Mouse (Mus musculus): Measurements from ENCODE around the gene Gas2l1.
A peak's percentile ranks its signal among the peaks of the same experiment; 100 is the strongest.

Gene Gas2l1

GRCm38 (mm10) chr11:5064282-5065055 is 658 bp downstream of the Gas2l1 start:
- no peak for DNase-seq (ENCODE audit: low spot score in 2 of 2)

GRCm38 (mm10) chr11:5063561-5064281 is 1.4 kb downstream of the Gas2l1 start:
- DNase-seq (ENCODE audit: low spot score in 2 of 2): peak in 1 of 2 experiments; percentile 31

- no peak for DNase-seq (ENCODE audit: low spot score in 2 of 2)
These were observed 2.1 kb downstream of the Gas2l1 start for GRCm38 (mm10) chr11:5062860-5063505.

DNA sequence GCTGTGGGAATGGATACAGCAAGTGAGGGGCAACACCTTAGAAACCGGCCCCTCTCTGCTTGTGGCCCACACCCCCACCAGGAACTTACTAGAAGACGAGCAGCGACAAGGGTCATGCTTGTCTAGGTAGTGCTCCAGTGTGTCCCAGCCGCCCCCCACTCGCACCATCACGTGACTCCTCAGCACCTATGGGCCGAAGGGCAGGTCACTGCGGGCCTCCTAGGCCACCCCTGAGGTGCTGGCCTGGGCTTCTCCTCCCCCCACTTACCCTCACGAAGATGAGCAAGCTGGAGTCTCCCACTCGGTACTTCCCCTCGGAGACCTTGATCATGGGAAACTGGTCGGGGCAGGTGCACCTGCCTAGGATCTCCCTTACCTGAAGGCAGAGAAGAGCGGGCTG is 2.8 kb downstream of the Gas2l1 start:
- DNase-seq (ENCODE audit: low spot score in 2 of 2): no peak

DNA sequence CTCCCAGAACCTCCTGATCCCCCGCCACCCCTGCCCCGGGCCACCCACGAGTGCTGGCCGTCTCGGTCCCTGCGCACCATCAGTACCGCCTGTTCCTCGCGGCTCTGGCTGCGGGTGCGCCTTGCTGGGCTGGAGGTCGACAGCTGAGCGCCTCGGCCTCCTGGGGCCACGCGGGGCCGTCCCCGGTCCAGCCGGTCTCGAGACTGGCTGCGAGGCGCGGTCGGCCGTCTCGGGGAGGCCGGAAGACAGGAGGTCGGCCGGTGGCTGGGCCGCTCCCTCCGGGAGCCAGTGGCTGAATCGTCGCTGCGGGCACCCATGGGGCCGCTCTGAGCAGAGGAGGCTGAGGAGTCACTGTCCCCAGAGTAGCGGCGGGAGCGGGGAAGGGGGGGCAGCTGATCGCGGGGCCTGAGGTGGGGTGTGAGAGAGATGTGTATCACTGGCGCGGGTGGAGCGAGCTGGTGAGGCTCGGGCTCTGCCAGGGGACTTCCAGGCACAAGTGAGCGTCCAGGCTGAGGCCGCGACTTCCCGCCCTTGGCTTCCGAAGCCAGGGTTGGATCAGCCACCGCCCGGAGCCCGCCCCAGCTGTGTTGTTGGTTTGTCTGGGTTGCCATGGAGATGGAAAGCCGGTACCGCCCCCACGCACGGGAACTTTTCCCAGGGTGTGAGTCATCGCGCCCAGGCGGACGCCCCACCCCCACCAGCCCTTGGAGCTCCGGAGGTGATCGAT is 3.6 kb downstream of the Gas2l1 start:
- DNase-seq (ENCODE audit: low spot score in 2 of 2): peak; percentile 90 to 91

GRCm38 (mm10) chr11:5060756-5061412 is 4.2 kb downstream of the Gas2l1 start:
- no peak for DNase-seq (ENCODE audit: low spot score in 2 of 2)

DNA sequence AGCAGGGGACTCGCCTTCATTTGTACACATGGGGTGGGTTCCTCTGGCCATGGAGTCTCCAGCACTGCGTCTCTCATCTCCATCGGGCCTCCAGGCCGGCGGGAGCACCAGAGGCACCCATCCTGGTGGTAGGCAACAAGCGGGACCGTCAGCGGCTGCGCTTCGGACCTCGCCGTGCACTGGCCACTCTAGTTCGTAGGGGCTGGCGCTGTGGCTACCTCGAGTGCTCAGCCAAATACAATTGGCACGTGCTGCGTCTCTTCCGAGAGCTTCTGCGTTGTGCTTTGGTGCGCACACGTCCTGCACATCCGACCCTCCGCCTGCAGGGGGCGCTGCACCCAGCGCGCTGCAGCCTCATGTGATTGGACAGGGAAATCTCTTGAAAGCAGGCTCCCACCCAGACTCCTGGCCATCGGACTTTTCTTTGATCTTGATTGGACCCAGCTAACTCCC is 5.4 kb downstream of the Gas2l1 start:
- peak; percentile 48 to 56 for DNase-seq (ENCODE audit: low spot score in 2 of 2)

- DNase-seq (ENCODE audit: low spot score in 2 of 2): no peak
These were observed 5.9 kb downstream of the Gas2l1 start for GRCm38 (mm10) chr11:5059230-5059629.

GRCm38 (mm10) chr11:5058783-5059182 is 6.3 kb downstream of the Gas2l1 start:
- no peak for DNase-seq (ENCODE audit: low spot score in 2 of 2)

DNA sequence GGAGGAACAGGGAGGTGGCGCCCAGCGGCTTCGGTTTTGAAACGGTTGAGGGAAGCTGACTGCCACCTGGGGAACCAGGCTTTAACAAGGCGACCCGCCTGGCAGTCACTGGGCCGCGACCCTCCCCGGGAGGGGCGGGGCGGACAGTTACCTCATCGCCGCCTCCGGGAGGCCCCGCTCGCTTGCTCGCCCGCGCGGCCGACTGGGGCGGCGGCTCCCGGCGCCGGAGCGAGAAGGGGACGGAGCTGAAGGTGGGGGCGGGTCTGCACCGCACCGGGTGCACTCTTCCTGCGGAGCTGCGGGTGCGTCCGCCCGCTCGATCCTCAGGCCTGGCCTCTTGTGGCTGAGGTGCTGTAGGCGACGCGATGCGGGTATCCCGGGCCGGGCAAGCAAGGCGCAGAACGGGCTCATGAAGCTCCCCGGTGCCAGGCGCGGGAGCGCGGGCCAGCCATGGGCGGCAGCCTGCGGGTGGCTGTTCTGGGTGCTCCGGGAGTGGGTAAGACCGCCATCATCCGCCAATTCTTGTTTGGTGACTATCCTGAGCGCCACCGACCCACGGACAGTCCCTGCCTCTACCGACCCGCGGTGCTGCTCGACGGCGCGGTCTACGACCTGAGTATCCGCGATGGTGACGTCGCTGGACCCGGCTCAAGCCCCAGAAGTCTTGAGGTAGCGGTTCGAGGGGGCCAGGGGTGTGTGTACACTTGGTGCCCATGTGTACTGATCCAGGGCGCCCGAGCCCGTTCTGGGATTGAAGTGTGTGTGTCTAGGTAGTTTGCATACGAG is 7.1 kb downstream of the Gas2l1 start, which contains the start of gene Rasl10a:
TSS of gene Rasl10a (plus strand) at position 273 of the 786 bp plus-strand sequence.
- DNase-seq (ENCODE audit: low spot score in 2 of 2): peak in 1 of 2 experiments; percentile 36

DNA sequence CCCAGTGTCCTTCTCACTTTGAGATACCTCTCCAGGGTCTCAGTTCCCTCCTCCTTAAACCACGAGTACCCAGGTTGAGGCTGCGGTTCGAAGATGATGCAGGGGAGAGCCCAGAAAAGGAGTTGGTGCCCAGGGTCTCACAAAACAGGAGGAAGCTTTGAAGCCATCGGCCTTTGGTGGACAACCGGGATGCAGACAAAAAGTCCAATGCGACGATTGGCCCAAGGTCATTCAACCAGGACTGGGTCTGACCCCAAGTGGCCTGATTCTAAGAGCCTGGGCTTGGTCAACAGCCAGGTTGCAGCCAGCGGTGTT is 7.6 kb downstream of the Gas2l1 start:
- no peak for DNase-seq (ENCODE audit: low spot score in 2 of 2)

- DNase-seq (ENCODE audit: low spot score in 2 of 2): no peak
These were observed 8.1 kb downstream of the Gas2l1 start for GRCm38 (mm10) chr11:5057064-5057463.

DNA sequence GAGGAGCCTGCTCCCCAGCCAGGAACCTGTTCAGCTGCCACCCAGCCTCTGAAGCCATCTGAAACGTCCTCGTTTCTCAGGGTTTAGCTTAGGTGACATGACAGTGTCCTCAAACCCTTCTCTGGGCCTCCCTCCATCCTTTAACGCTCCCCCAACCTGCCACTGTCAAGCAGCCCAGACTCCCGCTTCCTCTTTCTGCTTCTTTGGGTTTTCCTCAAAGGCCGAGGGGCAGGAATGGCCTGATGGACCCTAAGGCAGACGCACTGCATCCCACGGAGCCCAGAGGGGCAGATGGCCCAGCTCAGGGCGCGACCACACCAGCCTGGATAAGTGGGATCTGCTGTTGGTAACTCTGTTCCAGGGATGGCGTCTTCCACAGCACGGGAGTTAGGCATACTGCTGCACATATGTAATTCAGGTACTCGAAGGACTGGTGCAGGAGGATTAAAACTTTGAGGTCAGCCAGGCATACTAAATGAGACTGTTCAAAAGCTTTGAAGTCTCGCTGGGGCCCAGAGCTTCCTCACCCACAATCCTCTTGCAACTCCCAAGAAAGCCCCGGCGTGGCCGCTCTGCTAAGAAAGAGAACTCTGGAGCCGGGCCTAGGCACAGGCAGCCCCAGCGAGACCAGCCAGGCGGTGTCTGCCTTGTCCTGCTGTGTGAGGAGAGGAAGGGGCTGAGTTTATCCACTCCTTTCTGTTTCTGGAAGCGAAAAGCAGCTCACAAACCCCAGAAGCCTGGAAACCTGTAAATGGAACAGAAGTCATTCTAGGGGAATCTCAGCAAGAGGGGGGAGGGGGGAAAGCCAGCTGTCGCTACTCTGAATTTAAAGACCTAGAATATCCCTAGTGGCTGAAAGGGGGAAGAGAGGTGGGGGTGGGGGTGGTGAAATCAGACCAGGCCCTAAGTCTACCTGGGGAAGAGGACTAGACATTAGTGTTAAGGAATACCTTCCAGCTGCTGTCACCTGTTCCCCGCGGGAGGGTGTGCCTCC is 8.9 kb downstream of the Gas2l1 start:
- no peak for DNase-seq (ENCODE audit: low spot score in 2 of 2)

GRCm38 (mm10) chr11:5054874-5055273 is 10.3 kb downstream of the Gas2l1 start:
- no peak for DNase-seq (ENCODE audit: low spot score in 2 of 2)

- no peak for DNase-seq (ENCODE audit: low spot score in 2 of 2)
These were observed 11.0 kb downstream of the Gas2l1 start for GRCm38 (mm10) chr11:5054151-5054550.

DNA sequence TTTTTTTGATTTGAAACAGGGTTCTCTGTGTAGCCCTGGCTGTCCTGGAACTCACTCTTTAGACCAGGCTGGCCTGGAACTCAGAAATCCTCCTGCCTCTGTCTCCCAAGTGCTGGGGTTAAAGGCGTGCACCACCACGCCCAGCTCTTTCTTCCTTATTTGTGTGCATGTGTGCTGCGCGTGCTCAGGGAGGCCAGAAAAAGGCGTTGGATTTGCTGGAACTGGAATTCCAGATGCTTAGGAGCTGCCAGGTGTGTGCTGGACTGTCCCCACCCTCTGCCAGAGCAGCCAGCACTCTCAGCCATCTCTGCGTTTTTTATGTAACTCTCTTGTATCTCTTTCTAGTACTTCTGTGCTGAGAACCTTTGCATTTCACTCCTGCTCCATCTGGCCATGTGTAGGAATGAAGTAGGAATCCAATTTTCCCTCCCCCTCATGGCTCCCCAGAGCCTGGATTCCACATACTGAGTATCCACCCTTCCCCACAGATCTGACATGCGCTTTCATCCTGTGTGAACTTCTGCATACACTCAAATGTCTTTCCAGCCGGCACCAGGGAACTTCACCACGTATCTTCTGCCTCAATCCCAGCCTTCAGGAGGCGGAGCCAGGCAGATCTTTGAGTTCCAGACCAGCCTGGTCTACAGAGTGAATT is 12.8 kb downstream of the Gas2l1 start:
- DNase-seq (ENCODE audit: low spot score in 2 of 2): peak; percentile 33 to 49

DNA sequence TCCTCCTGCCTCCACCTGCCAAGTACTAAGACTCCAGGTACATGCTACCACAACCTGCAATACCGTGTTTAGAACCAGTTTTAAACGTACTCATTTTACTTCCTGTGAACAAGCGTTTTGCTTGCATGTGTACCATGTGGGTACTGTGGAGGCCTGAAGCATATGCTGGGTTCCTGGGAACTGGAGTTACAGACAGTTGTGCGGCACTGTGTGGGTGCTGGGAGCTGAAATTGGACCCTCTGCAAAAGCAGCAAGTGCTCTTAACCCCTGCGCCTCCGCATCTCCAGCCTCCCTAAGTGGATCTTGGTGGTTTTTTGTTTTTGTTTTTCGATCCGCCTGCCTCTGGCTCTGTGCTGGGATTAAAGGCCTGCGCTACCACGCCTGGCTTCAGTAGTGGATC is 13.5 kb downstream of the Gas2l1 start:
- DNase-seq (ENCODE audit: low spot score in 2 of 2): no peak

- DNase-seq (ENCODE audit: low spot score in 2 of 2): no peak
These were observed 18.7 kb downstream of the Gas2l1 start for GRCm38 (mm10) chr11:5046321-5046926.

Data from frontal cortex, postnatal 14 days (tissue).